Mouse (Mus musculus) myocyte (in vitro differentiated cells): ENCODE measurements around the gene Necab2.

Experiments
- E2F4 ChIP-seq: IDR thresholded peaks from one replicate; pipeline ENCODE4 v1.6.1; 2011; ENCODE audit warnings: mild to moderate bottlenecking, control low read depth, moderate library complexity; ENCODE audit not compliant: insufficient read depth
- MAX ChIP-seq: IDR thresholded peaks from one replicate; pipeline ENCODE4 v1.6.1; 2011; ENCODE audit warnings: low read depth, mild to moderate bottlenecking, control low read depth
- MYOG ChIP-seq, 3 experiments: IDR thresholded peaks; one replicate each; pipeline ENCODE4 v1.6.1; 2011; ENCODE audit warnings: control low read depth in 2 of 3, low read depth in 2 of 3, mild to moderate bottlenecking in 2 of 3; ENCODE audit not compliant: insufficient read length in 2 of 3, control insufficient read depth in 1 of 3, insufficient read depth in 1 of 3
- POLR2A ChIP-seq: IDR thresholded peaks from one replicate; pipeline ENCODE4 v1.6.1; 2011; ENCODE audit warnings: low read depth, mild to moderate bottlenecking, control low read depth, moderate library complexity; ENCODE audit not compliant: insufficient read length
- POLR2AphosphoS2 ChIP-seq: IDR thresholded peaks from one replicate; pipeline ENCODE4 v1.6.1; 2011; ENCODE audit warnings: low read depth, control low read depth; ENCODE audit not compliant: insufficient read length
- REST ChIP-seq: IDR thresholded peaks from one replicate; pipeline ENCODE4 v1.6.1; 2011; ENCODE audit warnings: mild to moderate bottlenecking, control low read depth, moderate library complexity; ENCODE audit not compliant: insufficient read depth, insufficient read length
- TCF12 ChIP-seq: IDR thresholded peaks from one replicate; pipeline ENCODE4 v1.6.1; 2011; ENCODE audit warnings: mild to moderate bottlenecking, control low read depth; ENCODE audit not compliant: poor library complexity, insufficient read depth, severe bottlenecking

DNA sequence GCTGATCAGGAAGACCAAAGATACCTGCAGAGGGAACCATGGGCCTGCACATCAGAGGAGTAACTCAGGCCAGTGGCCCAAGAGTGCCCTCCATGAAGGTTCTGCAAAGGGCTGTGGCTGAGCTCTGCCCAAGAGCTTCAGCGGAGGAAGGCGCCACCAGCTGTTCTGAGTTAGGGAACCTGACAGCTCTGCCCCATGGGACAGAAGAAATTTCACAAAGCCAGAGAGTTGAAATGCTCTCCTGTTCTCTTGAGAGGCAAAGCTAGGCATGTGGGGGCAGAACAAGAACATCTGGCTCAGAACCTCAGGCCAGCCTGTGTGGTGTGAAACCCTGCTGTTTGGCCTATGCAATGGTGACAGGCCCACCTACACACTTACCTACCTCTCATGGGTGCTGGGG, 53.3 kb downstream of the Necab2 start:
- TF ChIP-seq POLR2A: no peak
- TF ChIP-seq REST: no peak
- no peak for TF ChIP-seq TCF12
- TF ChIP-seq E2F4: no peak
- no peak for TF ChIP-seq MAX
- no peak for TF ChIP-seq POLR2AphosphoS2
- TF ChIP-seq MYOG (IDR thresholded peaks at IDR 0.05; ENCODE audit: control insufficient read depth in 1 of 3, insufficient read depth in 1 of 3, insufficient read length in 2 of 3, low read depth in 2 of 3): no peak
